Mouse (Mus musculus): ENCODE data around the gene Anks3. TPM values are rescaled to one million over a fixed set of nuclear protein-coding genes. Genes with fewer than 3 reads are reported as not detected.
A peak's percentile ranks its signal among the peaks of the same experiment; 100 is the strongest.

Anks3 gene
- total and polyA plus RNA-seq, 3 experiments: 27.1 to 33.9 TPM; not detected in 1

DNA sequence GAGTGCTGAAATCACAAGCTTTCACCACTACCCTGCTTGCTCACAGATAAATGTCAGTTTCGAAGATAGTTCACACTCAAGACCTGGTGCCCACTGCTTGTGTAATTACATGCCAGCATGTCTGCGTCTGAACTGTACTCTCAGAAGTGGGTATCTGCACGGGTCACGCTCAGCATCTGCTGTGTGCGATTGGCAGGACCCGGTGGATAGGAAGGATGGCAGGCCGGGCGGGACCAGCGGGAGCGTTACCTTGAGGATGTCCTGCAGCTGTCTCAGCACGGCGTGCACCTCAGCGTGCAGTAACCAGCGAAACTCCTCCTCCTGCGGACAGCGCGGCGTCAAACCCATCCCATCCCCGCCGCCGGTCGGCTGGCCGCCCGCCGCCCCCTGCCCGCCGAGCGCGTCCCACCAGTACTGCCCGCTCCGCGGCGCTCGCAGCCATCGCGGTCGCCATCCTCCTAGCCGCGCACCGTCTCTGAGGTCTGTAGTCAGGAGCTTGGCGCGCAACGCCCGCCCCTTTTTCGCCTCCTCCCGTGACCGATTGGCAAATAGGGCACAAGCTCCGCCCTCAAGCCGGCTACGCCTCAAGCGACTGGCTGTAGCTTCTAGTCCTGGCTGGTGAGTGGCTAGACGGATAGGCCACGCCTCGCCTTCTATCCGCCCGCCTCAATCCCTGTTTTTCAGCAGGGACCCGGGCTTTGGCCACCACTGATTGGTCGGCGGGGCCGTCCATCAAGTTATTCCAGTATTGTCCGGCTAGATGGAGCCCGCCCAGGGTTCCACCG is 49.2 kb upstream of the Anks3 start, which contains the start of gene Rogdi (continued):
- TF ChIP-seq UBTF (IDR thresholded peaks at IDR 0.05; ENCODE audit: borderline replicate concordance, insufficient read depth, low read depth, low read length) (no peak), ZNF384 (IDR thresholded peaks at IDR 0.05; ENCODE audit: low read depth, low read length) (no peak), MAX (IDR thresholded peaks at IDR 0.05; ENCODE audit: low read length) (peak; percentile 41; the same call in 1 of the 2 replicates), TBP (IDR thresholded peaks at IDR 0.05; ENCODE audit: low read depth, low read length) (no peak), CHD1 (IDR thresholded peaks at IDR 0.05; ENCODE audit: low read depth, low read length) (no peak), MEF2A (IDR thresholded peaks at IDR 0.05; ENCODE audit: extremely low read depth, insufficient replicate concordance, low read depth, low read length, poor library complexity, severe bottlenecking) (no peak), ZMIZ1 (IDR thresholded peaks at IDR 0.05; ENCODE audit: low read depth, low read length) (no peak), POLR2AphosphoS5 (IDR thresholded peaks at IDR 0.05; ENCODE audit: borderline replicate concordance, low read depth, low read length) (no peak; the same call in 1 of the 2 replicates), SMC3 (IDR thresholded peaks at IDR 0.05; ENCODE audit: low read depth, low read length) (no peak), E2F4 (IDR thresholded peaks at IDR 0.05; ENCODE audit: borderline replicate concordance, low read depth, low read length) (no peak), GATA1 (IDR thresholded peaks at IDR 0.05; ENCODE audit: low read depth, low read length) (no peak)

DNA sequence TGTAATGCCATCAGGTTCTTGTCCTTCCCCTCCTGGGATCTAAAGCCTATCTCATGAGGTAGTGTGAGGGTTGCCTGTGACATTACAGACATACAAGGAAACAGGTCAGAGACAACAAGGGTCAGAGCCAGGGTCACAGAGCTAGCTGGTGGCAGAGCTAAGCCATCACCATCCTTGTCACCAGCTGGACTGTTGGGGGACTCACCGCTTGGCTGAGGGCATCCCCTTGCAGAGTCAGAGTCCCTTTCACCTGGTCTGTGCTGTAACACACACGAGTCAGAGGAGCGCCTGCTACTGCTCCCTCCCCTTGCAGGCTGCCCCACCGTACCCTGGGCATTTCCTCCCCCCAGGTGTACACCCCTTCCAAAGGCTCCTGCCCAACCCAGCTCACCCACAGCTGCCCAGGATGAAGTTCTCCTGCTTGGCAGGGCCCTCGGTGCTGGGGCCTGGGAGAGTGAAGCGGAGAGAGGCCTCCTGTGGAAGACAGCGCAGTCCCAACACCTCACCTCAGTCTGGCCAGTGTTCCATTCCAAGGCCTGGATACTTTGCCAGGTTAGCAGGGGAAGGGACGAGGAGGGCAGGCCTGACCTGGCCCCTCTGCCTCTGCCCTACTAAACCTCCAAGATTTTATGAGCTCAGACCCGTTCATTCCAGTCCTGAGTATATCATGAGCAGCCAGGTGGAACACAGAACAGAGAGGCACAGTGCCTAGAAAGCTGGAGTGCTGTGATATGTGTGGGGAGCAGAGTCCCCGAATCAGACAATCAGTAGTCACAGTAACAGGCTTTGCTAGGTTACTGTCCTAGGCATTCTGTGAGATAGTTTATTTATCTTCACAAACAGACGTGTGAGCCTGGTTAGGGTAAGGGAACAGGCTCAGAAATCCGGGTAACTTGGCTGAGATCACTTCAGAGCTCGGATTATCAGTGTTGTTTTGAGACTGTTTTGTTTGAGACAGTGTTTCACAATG is 48.3 kb upstream of the Anks3 start:
- H3K36me3 ChIP-seq (ENCODE audit: control insufficient read depth in 1 of 2, insufficient read depth in 2 of 2, low read length in 2 of 2): peaks cover 0 to 6% of the 10 kb centered on the region in 2 experiments; a peak in 2 of 4 replicates

More for the DNA sequence above, 48.3 kb upstream of the Anks3 start:
- peak overlapping the region; percentile 39 to 65 for H3K4me3 ChIP-seq (ENCODE audit: control insufficient read depth in 1 of 2, insufficient read depth in 1 of 2, low read depth in 2 of 2, low read length in 2 of 2)
- H3K79me2 ChIP-seq (ENCODE audit: control insufficient read depth, insufficient read depth, low read length, poor library complexity): no peaks in the 10 kb centered on the region
- peak overlapping the region; percentile 20 for H3K27ac ChIP-seq (ENCODE audit: control insufficient read depth, low read depth, low read length)
- peak; percentile 87 for DNase-seq (ENCODE audit: low read depth, low spot score)
- peak overlapping the region; percentile 38; the same call in 1 of the 2 replicates for H3K9ac ChIP-seq (ENCODE audit: control insufficient read depth, low read depth, low read length, poor library complexity, severe bottlenecking)
- H3K9me3 ChIP-seq (replicated peaks; ENCODE audit: insufficient read depth, low read length): no peaks in the 10 kb centered on the region
- H3K27me3 ChIP-seq (ENCODE audit: control insufficient read depth in 1 of 2, insufficient read depth in 2 of 2, low read length in 2 of 2): no peaks in the 10 kb centered on the region
- no peak for TF ChIP-seq USF2 (IDR thresholded peaks at IDR 0.05; ENCODE audit: borderline replicate concordance in 1 of 2, insufficient read depth in 1 of 2, low read depth in 1 of 2, low read length in 2 of 2)
- peak; percentile 39; the same call in 1 of the 2 replicates for TF ChIP-seq MXI1 (IDR thresholded peaks at IDR 0.05; ENCODE audit: low read depth, low read length)
- peak; percentile 85 to 92 for TF ChIP-seq EP300 (IDR thresholded peaks at IDR 0.05; ENCODE audit: low read depth in 1 of 2, low read length in 2 of 2)
- TF ChIP-seq HCFC1 (IDR thresholded peaks at IDR 0.05; ENCODE audit: low read depth, low read length): no peak
- TF ChIP-seq TCF12 (IDR thresholded peaks at IDR 0.05; ENCODE audit: low read depth, low read length): peak; percentile 96
- TF ChIP-seq NRF1 (IDR thresholded peaks at IDR 0.05; ENCODE audit: insufficient read depth, low read depth, low read length, poor library complexity, severe bottlenecking): no peak
- TF ChIP-seq SIN3A (IDR thresholded peaks at IDR 0.05; ENCODE audit: low read length): peak; percentile 48; the same call in 1 of the 2 replicates
- no peak for TF ChIP-seq USF1 (IDR thresholded peaks at IDR 0.05; ENCODE audit: low read depth, low read length)
- TF ChIP-seq MAZ (IDR thresholded peaks at IDR 0.05; ENCODE audit: low read depth, low read length): no peak
- TF ChIP-seq RCOR1 (IDR thresholded peaks at IDR 0.05; ENCODE audit: low read depth, low read length): peak; percentile 99
- TF ChIP-seq GATA1 (IDR thresholded peaks at IDR 0.05; ENCODE audit: low read depth, low read length): peak; percentile 91
- peak; percentile 69 for TF ChIP-seq ETS1 (IDR thresholded peaks at IDR 0.05; ENCODE audit: low read depth, low read length)
- no peak for TF ChIP-seq BHLHE40 (IDR thresholded peaks at IDR 0.05; ENCODE audit: borderline replicate concordance, low read depth, low read length)
- no peak for TF ChIP-seq ZKSCAN1 (IDR thresholded peaks at IDR 0.05; ENCODE audit: low read depth, low read length)
- TF ChIP-seq POLR2AphosphoS5 (IDR thresholded peaks at IDR 0.05; ENCODE audit: borderline replicate concordance, low read depth, low read length): no peak
- peak; percentile 98 for TF ChIP-seq TAL1 (IDR thresholded peaks at IDR 0.05; ENCODE audit: low read length)
- TF ChIP-seq E2F4 (IDR thresholded peaks at IDR 0.05; ENCODE audit: borderline replicate concordance, low read depth, low read length): no peak
- H3K4me1 ChIP-seq (ENCODE audit: control insufficient read depth in 1 of 2, insufficient read depth in 2 of 2, low read length in 2 of 2): peaks cover 0 to 15% of the 10 kb centered on the region in 2 experiments; a peak in 2 of 4 replicates
